Mouse (Mus musculus) retina, postnatal 1 day (tissue): ENCODE results near the gene Csmd2.

ENCODE experiments used
- DNase-seq: peaks from one replicate; pipeline ENCODE4 v3.0.0-alpha.2; 2012

Gene Csmd2

GRCm38 (mm10) chr4:127987784-127988455 is at the start of gene Csmd2:
TSS of gene Csmd2 (plus strand) at chr4:127987857.
- peak; percentile 91 for DNase-seq

GRCm38 (mm10) chr4:127947696-127948095 is 40.0 kb upstream of the Csmd2 start:
- DNase-seq, result no peak

GRCm38 (mm10) chr4:127953006-127953710 is 34.5 kb upstream of the Csmd2 start:
- no peak for DNase-seq

- DNase-seq, result no peak
Observed at GRCm38 (mm10) chr4:127969101-127969500, 18.6 kb upstream of the Csmd2 start.

GRCm38 (mm10) chr4:127970018-127970421 is 17.6 kb upstream of the Csmd2 start:
- DNase-seq, result peak; percentile 65

GRCm38 (mm10) chr4:127970901-127971868 is 16.5 kb upstream of the Csmd2 start, which contains the start of gene CK137956:
TSS of gene CK137956 (minus strand) at chr4:127970951.
- DNase-seq, result peak; percentile 40

- no peak for DNase-seq
Observed at GRCm38 (mm10) chr4:127972976-127973375, 14.7 kb upstream of the Csmd2 start.

- DNase-seq, result no peak
Observed at GRCm38 (mm10) chr4:127981125-127981524, 6.5 kb upstream of the Csmd2 start.

GRCm38 (mm10) chr4:127984426-127984825 is 3.2 kb upstream of the Csmd2 start:
- DNase-seq, result no peak

- peak; percentile 56 for DNase-seq
Observed at GRCm38 (mm10) chr4:127985874-127986273, 1.8 kb upstream of the Csmd2 start.

GRCm38 (mm10) chr4:127986491-127987075 is 1.1 kb upstream of the Csmd2 start:
- DNase-seq, result peak; percentile 69

GRCm38 (mm10) chr4:127987270-127987669 is 387 bp upstream of the Csmd2 start:
- peak; percentile 48 for DNase-seq

GRCm38 (mm10) chr4:127988526-127989180 is 996 bp downstream of the Csmd2 start:
- peak; percentile 40 for DNase-seq

- peak; percentile 55 for DNase-seq
Observed at GRCm38 (mm10) chr4:127989347-127989995, 1.8 kb downstream of the Csmd2 start.

GRCm38 (mm10) chr4:127999281-127999680 is 11.6 kb downstream of the Csmd2 start:
- no peak for DNase-seq

GRCm38 (mm10) chr4:128002638-128003101 is 15.0 kb downstream of the Csmd2 start:
- DNase-seq, result no peak

- no peak for DNase-seq
Observed at GRCm38 (mm10) chr4:128004797-128005452, 17.3 kb downstream of the Csmd2 start.

- no peak for DNase-seq
Observed at GRCm38 (mm10) chr4:128019465-128019864, 31.8 kb downstream of the Csmd2 start.

- DNase-seq, result no peak
Observed at GRCm38 (mm10) chr4:128028294-128028693, 40.6 kb downstream of the Csmd2 start.

GRCm38 (mm10) chr4:128041901-128042300 is 54.2 kb downstream of the Csmd2 start:
- DNase-seq, result no peak

- peak; percentile 34 for DNase-seq
Observed at GRCm38 (mm10) chr4:128042626-128043025, 55.0 kb downstream of the Csmd2 start.
